Mouse (Mus musculus): ENCODE data around the gene 1600002K03Rik. TPM values are rescaled to one million over a fixed set of nuclear protein-coding genes. Genes with fewer than 3 reads are reported as not detected.
A peak's percentile ranks its signal among the peaks of the same experiment; 100 is the strongest.
"Not testable (repeated sequence)": the region's sequence is repeated elsewhere in the genome, so short reads cannot be mapped to it uniquely, and the experiment has no call there.

1600002K03Rik gene
- polyA plus RNA-seq, 1 experiment from 2014 or later = 10.6 TPM

DNA sequence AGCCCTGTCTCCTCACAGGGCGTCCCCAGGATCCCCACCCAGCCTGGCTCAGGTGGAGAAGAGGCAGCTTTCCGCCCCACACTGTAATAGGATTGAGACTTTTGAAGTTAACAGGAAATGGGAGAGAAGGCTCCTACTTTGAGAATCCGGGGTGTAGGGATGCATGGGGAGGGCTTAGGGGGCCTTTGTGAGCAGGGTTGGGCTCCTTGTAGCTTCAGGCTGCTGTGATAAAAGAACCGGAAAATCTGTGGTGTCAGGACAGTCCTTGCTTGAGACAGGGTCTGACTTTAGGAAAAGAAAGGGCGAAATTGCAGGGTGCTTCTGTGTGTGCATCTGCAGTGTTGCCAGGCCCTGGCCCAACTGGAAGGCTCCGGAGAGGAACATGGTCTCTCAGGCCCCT, 27.7 kb downstream of the 1600002K03Rik start:
- Histone ChIP-seq H3K9ac (replicated peaks; ENCODE audit: low read depth, low read length) (no peak overlapping the region), H3K36me3 (ENCODE audit: control insufficient read depth, insufficient read depth) (no peaks in the 10 kb centered on the region), H3K27ac (ENCODE audit: low read length) (no peak overlapping the region), H3K9me3 (ENCODE audit: control insufficient read depth, low read length) (no peaks in the 10 kb centered on the region), H3K4me2 (ENCODE audit: low read length) (no peak overlapping the region), H3K27me3 (replicated peaks; ENCODE audit: control insufficient read depth, insufficient read depth, low read length) (no peaks in the 10 kb centered on the region), H3K4me1 (replicated peaks; ENCODE audit: control insufficient read depth, insufficient read depth, low read length) (0 out of 2 replicates have a peak, but pooled peaks cover 4% of the 10 kb centered on the region), H3K4me3 (replicated peaks; ENCODE audit: low read length) (no peak overlapping the region)
- 80% methylated on average over 6 of the region's 6 CpGs for WGBS
- no peak for ATAC-seq

DNA sequence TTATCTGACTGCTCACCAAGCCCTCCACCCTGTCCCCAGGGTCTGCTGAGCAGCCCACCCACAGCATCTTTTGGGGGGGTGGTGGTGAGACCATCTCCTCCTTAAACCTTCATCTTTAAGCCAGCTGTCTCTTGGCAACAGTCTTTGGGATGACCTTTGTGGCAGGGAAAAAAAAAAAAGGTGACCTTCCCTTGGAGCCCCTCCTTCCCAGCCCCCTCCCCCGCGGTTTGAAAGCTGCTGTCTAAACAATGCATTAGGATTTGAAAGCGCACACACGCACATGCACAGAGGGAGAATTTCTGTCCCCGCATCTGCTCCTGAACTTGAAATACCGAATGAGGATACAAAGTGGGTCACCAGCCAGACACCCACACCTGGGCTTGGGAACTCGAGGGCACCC, 31.3 kb downstream of the 1600002K03Rik start:
- Histone ChIP-seq H3K27ac (ENCODE audit: low read length) (peak overlapping the region; percentile 25; the same call in 1 of the 2 replicates), H3K4me1 (replicated peaks; ENCODE audit: control insufficient read depth, insufficient read depth, low read length) (peaks cover 10% of the 10 kb centered on the region), H3K36me3 (ENCODE audit: control insufficient read depth, insufficient read depth) (no peaks in the 10 kb centered on the region), H3K4me3 (replicated peaks; ENCODE audit: low read length) (no peak overlapping the region), H3K27me3 (replicated peaks; ENCODE audit: control insufficient read depth, insufficient read depth, low read length) (no peaks in the 10 kb centered on the region), H3K9me3 (ENCODE audit: control insufficient read depth, low read length) (no peaks in the 10 kb centered on the region), H3K4me2 (ENCODE audit: low read length) (no peak overlapping the region), H3K9ac (replicated peaks; ENCODE audit: low read depth, low read length) (no peak overlapping the region)
- 6% methylated on average over 7 of the region's 7 CpGs for WGBS
- ATAC-seq = no peak

DNA sequence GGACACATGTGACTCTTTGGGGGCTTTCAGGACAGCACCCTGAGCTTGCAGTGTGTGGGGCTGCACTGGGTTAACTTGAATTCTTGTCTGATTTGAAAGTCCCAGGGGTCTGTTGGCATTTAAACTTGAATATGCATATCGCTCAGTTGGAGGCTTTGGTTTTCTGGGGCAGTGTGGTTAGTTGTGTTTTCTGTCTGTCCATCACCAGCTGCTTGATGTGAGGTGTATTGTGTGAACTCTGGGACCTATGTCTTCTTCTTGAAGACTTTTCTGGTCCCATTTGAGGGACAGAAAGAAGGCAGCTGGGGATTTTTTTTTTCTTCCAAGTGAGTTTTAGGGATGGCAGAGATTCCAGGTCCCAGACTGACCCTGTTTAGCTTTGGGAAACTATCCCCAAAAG, 34.5 kb downstream of the 1600002K03Rik start:
- Histone ChIP-seq H3K9ac (replicated peaks; ENCODE audit: low read depth, low read length) (no peak overlapping the region), H3K27me3 (replicated peaks; ENCODE audit: control insufficient read depth, insufficient read depth, low read length) (no peaks in the 10 kb centered on the region), H3K4me1 (replicated peaks; ENCODE audit: control insufficient read depth, insufficient read depth, low read length) (peaks cover 14% of the 10 kb centered on the region), H3K4me2 (ENCODE audit: low read length) (no peak overlapping the region), H3K36me3 (ENCODE audit: control insufficient read depth, insufficient read depth) (no peaks in the 10 kb centered on the region), H3K9me3 (ENCODE audit: control insufficient read depth, low read length) (no peaks in the 10 kb centered on the region), H3K27ac (ENCODE audit: low read length) (no peak overlapping the region), H3K4me3 (replicated peaks; ENCODE audit: low read length) (no peak overlapping the region)
- WGBS = 85% methylated on average over 1 of the region's 1 CpGs
- ATAC-seq = no peak

DNA sequence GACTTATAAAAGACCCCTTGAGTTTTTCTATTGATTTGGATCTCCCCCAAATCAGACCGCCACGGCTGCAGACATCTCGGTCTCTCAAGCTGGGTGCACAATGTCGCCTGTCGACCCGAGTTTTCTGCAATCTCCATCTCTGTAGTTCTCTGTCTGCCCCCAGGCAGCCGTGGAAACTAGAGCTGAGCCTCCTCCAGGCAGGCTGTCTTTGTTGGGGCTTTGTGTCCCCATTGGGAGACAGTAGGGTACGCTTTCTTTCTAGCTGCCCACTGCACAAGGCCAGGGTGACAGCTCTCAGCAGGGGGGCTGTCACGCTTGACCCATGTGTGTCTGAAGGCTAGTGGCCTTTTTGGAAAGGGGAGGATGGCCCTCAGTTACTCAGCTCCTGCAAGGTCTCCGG, 34.9 kb downstream of the 1600002K03Rik start:
- 48% methylated on average over 10 of the region's 10 CpGs for WGBS
- no peaks in the 10 kb centered on the region for H3K9me3 ChIP-seq (ENCODE audit: control insufficient read depth, low read length)
- no peaks in the 10 kb centered on the region for H3K36me3 ChIP-seq (ENCODE audit: control insufficient read depth, insufficient read depth)
- no peaks in the 10 kb centered on the region for H3K27me3 ChIP-seq (replicated peaks; ENCODE audit: control insufficient read depth, insufficient read depth, low read length)
- no peak overlapping the region for H3K4me3 ChIP-seq (replicated peaks; ENCODE audit: low read length)
- ATAC-seq = no peak
- no peak overlapping the region for H3K27ac ChIP-seq (ENCODE audit: low read length)
- no peak overlapping the region for H3K9ac ChIP-seq (replicated peaks; ENCODE audit: low read depth, low read length)
- H3K4me1 ChIP-seq (replicated peaks; ENCODE audit: control insufficient read depth, insufficient read depth, low read length) = peaks cover 14% of the 10 kb centered on the region
- H3K4me2 ChIP-seq (ENCODE audit: low read length) = no peak overlapping the region

DNA sequence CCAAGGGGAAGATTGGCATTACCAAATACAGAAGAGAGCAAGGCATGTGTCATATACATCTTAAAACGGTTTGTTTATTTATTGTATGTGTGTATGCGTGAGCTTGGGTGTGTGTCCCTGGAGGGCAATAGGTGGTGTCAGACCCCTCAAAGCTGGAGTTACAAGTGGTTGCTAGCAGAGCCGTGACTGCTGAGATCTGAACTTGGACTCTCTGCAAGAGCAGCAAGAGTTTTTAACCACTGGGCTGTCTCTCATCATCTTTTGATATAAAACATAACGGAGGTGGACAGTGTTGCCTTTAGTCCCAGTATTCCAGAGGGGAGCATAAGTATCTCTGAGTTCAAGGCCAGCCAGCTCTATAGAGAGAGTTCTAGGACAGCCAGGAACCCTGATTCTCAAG, 35.5 kb downstream of the 1600002K03Rik start:
- WGBS = 81% methylated on average over 4 of the region's 4 CpGs
- no peaks in the 10 kb centered on the region for H3K27me3 ChIP-seq (replicated peaks; ENCODE audit: control insufficient read depth, insufficient read depth, low read length)
- H3K4me1 ChIP-seq (replicated peaks; ENCODE audit: control insufficient read depth, insufficient read depth, low read length) = peaks cover 14% of the 10 kb centered on the region
- H3K9ac ChIP-seq (replicated peaks; ENCODE audit: low read depth, low read length) = no peak overlapping the region
- no peak overlapping the region for H3K4me3 ChIP-seq (replicated peaks; ENCODE audit: low read length)
- H3K27ac ChIP-seq (ENCODE audit: low read length) = no peak overlapping the region
- no peaks in the 10 kb centered on the region for H3K9me3 ChIP-seq (ENCODE audit: control insufficient read depth, low read length)
- ATAC-seq = no peak
- H3K4me2 ChIP-seq (ENCODE audit: low read length) = no peak overlapping the region
- H3K36me3 ChIP-seq (ENCODE audit: control insufficient read depth, insufficient read depth) = no peaks in the 10 kb centered on the region

DNA sequence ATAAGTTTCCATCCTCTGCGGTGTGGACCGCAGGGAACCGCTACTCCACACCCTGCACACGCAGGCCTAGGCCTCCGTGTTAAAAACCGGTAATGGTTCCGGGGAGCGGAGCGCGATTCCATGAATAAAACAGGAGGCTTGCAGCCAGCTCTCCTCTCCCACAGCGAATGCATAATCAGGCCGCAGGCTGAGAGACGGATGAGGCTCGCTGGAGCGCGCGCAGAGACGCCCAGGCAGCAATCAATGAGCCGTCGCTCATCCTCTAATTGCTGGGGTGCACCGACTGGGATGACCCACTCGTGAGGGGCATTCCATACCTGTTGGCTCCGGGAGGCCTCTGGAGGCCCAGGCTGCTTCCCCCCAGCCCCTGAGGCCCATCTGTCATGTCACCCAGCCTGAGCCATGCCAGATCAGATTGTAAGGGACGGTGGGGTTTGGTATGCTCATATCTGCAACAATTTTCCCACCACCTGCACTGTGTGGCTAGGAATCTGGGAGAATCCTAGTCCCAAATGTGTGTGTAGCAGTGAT, 36.2 kb downstream of the 1600002K03Rik start:
- Histone ChIP-seq H3K27ac (ENCODE audit: low read length) (peak overlapping the region; percentile 76), H3K36me3 (ENCODE audit: control insufficient read depth, insufficient read depth) (no peaks in the 10 kb centered on the region), H3K9me3 (ENCODE audit: control insufficient read depth, low read length) (no peaks in the 10 kb centered on the region), H3K27me3 (replicated peaks; ENCODE audit: control insufficient read depth, insufficient read depth, low read length) (no peaks in the 10 kb centered on the region), H3K4me2 (ENCODE audit: low read length) (peak overlapping the region; percentile 40), H3K9ac (replicated peaks; ENCODE audit: low read depth, low read length) (peak overlapping the region; percentile 58), H3K4me1 (replicated peaks; ENCODE audit: control insufficient read depth, insufficient read depth, low read length) (peaks cover 13% of the 10 kb centered on the region), H3K4me3 (replicated peaks; ENCODE audit: low read length) (peak overlapping the region; percentile 19)
- 2% methylated on average over 24 of the region's 24 CpGs for WGBS
- peak; percentile 82 for ATAC-seq

DNA sequence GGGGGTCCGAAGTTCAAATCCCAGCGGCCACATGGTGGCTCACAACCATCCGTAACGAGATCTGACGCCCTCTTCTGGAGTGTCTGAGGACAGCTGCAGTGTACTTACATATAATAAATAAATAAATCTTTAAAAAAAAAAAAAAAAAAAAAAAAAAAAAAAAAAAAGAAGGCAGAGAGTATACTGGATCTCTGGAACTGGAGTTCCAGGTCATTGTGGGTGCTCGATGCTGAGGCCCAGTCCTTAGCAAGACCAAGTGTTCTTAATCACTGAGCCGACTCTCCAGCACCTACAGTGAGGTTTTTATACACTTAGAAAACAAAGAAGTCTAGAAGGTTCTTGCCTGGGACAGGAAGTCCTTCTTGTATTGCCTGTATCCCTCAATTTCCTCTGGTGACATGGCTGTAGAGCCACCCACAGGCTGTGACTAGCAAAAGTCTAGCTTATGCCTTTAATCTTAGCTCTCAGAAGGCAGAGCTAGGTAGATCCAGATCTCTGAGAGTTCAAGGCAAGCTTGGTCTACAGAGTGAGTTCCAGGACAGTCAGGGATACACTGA, 38.9 kb downstream of the 1600002K03Rik start:
- WGBS = 84% methylated on average over 7 of the region's 7 CpGs
- ATAC-seq; H3K4me3 ChIP-seq (replicated peaks; ENCODE audit: low read length): not testable (repeated sequence)

DNA sequence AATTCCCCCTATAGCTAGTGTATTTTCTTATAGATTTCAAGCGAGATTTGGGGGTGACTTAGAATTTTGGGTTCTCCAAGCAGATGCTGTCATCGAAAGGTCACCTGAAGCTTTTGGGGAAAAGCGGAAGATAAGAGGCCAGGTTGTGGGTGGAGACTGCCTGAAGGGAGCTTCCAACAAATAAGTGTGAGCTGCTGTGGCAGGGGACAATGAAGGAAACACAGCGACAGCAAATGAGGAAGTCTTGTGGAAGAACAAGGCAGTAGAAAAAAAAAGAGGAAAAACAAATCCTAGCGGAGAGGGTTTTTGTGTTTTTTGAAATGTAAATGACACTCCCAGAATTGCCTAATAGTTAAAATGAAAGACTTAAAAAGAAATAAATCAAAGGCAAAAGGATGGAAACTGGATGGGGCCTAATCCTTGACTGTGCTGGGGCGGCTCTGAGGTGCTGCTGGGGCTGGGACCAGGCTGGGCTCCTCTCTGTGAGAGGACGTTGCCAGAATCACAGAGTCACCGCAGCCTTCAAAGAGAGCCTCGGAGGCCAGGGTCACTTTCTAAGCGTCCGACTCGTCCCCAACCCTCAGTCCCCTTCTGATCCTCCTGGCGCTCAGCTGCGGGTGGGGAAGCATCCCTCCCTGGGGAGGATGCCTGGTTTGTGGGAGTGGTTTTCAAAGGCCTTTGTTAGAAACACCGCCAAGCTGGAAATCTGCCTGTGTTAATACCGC, 42.5 kb downstream of the 1600002K03Rik start:
- ATAC-seq = no peak
- H3K4me1 ChIP-seq (replicated peaks; ENCODE audit: control insufficient read depth, insufficient read depth, low read length) = peaks cover 9% of the 10 kb centered on the region
- H3K9ac ChIP-seq (replicated peaks; ENCODE audit: low read depth, low read length) = 0 out of 2 replicates have a peak overlapping the region, but pooled peaks have one; percentile 35
- WGBS = 13% methylated on average over 16 of the region's 16 CpGs
- no peaks in the 10 kb centered on the region for H3K36me3 ChIP-seq (ENCODE audit: control insufficient read depth, insufficient read depth)
- H3K27ac ChIP-seq (ENCODE audit: low read length) = no peak overlapping the region
- H3K27me3 ChIP-seq (replicated peaks; ENCODE audit: control insufficient read depth, insufficient read depth, low read length) = no peaks in the 10 kb centered on the region
- H3K4me2 ChIP-seq (ENCODE audit: low read length) = no peak overlapping the region
- H3K9me3 ChIP-seq (ENCODE audit: control insufficient read depth, low read length) = no peaks in the 10 kb centered on the region
- H3K4me3 ChIP-seq (replicated peaks; ENCODE audit: low read length) = no peak overlapping the region

More for the DNA sequence above, 38.9 kb downstream of the 1600002K03Rik start:
- H3K27ac ChIP-seq (ENCODE audit: low read length); H3K4me2 ChIP-seq (ENCODE audit: low read length); H3K9me3 ChIP-seq (ENCODE audit: control insufficient read depth, low read length); H3K27me3 ChIP-seq (replicated peaks; ENCODE audit: control insufficient read depth, insufficient read depth, low read length); H3K36me3 ChIP-seq (ENCODE audit: control insufficient read depth, insufficient read depth); H3K9ac ChIP-seq (replicated peaks; ENCODE audit: low read depth, low read length): not testable (repeated sequence)
- peaks cover 18% of the 10 kb centered on the region for H3K4me1 ChIP-seq (replicated peaks; ENCODE audit: control insufficient read depth, insufficient read depth, low read length)

DNA sequence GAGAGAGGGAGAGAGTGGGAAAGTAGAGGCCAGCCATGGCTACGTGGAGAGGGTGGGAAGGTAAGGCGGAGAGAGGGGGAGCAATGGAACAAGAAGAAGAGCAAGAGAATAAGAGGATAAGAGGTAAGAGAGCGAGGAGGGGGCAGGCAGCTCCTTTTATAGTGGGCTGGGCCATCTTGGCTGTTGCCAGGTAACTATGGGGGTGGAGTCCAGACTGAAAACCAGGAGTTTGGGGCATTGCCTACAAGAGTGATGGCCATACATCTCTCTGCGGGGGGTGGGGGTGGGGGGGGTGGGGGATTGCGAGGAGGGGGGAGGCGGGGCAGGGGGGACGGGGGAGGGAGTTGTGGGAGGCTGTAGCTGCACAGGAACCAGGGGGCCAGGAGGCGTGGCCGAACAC, 47.9 kb downstream of the 1600002K03Rik start:
- no peaks in the 10 kb centered on the region for H3K27me3 ChIP-seq (replicated peaks; ENCODE audit: control insufficient read depth, insufficient read depth, low read length)
- 39% methylated on average over 8 of the region's 9 CpGs for WGBS
- no peaks in the 10 kb centered on the region for H3K9me3 ChIP-seq (ENCODE audit: control insufficient read depth, low read length)
- peaks cover under 1% of the 10 kb centered on the region for H3K4me1 ChIP-seq (replicated peaks; ENCODE audit: control insufficient read depth, insufficient read depth, low read length)
- H3K27ac ChIP-seq (ENCODE audit: low read length) = no peak overlapping the region
- ATAC-seq = no peak
- no peak overlapping the region for H3K9ac ChIP-seq (replicated peaks; ENCODE audit: low read depth, low read length)
- no peak overlapping the region for H3K4me2 ChIP-seq (ENCODE audit: low read length)
- H3K36me3 ChIP-seq (ENCODE audit: control insufficient read depth, insufficient read depth) = no peaks in the 10 kb centered on the region
- H3K4me3 ChIP-seq (replicated peaks; ENCODE audit: low read length) = no peak overlapping the region

Data from forebrain, embryonic 16.5 days (tissue).